Mouse (Mus musculus): ENCODE measurements around the gene Psmb7. TPM values are rescaled to one million over a fixed set of nuclear protein-coding genes. Genes with fewer than 3 reads are reported as not detected.

The Psmb7 gene
- polyA plus RNA-seq, 1 experiment from 2014 or later, result 234 TPM

DNA sequence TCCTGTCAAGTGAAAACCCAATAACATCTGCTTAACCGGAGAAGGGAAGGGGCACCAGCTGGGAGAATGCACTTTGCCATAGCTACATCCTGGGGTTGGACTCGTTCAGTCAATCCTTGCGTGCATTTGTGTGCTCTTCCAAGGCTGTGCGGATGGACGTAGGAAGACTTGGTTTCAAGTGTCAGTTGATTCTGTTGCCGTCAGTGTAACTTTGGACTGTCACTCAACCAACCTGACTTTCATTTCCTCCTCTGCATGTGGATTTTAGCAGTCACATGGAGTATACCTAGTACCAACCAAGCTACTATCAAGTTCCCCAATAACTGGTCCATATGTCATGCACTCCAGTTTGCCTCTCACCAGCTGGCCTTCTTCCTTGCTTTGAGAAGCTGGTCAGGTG is 98.9 kb downstream of the Psmb7 start:
- no peak overlapping the region for H3K27ac ChIP-seq (ENCODE audit: low read length)
- WGBS, result 58% methylated on average over 6 of the region's 6 CpGs
- H3K4me1 ChIP-seq (ENCODE audit: control insufficient read depth, insufficient read depth, low read length), result peaks cover 36% of the 10 kb centered on the region
- no peak for ATAC-seq
- H3K4me2 ChIP-seq (ENCODE audit: low read depth, low read length), result no peak overlapping the region
- H3K4me3 ChIP-seq (ENCODE audit: low read length), result no peak overlapping the region
- no peaks in the 10 kb centered on the region for H3K9me3 ChIP-seq (ENCODE audit: control insufficient read depth, low read length)
- H3K36me3 ChIP-seq (ENCODE audit: control insufficient read depth, insufficient read depth, low read length), result no peaks in the 10 kb centered on the region
- H3K27me3 ChIP-seq (replicated peaks; ENCODE audit: control insufficient read depth, insufficient read depth, low read length), result no peaks in the 10 kb centered on the region
- no peak overlapping the region for H3K9ac ChIP-seq (ENCODE audit: low read depth, low read length)

DNA sequence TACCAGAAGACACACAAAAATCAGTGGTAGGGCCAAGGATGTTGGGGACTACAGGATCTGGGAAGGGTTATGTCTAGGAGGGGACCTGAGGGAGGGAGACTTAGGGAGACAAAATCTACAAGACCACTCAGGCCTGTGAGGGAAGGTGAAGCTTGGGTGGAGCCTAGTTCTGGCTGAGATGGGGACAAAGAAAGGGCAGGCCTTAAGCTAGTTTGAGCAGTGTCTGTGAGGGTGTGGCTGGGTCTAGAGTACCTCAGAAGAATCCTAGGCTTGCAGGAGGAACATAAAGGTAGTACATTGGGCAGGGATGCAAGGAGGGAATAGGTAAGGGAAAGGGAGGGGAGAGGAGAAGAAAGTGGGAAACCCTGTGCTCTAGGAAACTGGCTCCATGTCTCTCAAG is 99.5 kb downstream of the Psmb7 start:
- no peak overlapping the region for H3K4me3 ChIP-seq (ENCODE audit: low read length)
- H3K27ac ChIP-seq (ENCODE audit: low read length), result no peak overlapping the region
- H3K9me3 ChIP-seq (ENCODE audit: control insufficient read depth, low read length), result no peaks in the 10 kb centered on the region
- H3K4me1 ChIP-seq (ENCODE audit: control insufficient read depth, insufficient read depth, low read length), result peaks cover 40% of the 10 kb centered on the region
- no peak overlapping the region for H3K4me2 ChIP-seq (ENCODE audit: low read depth, low read length)
- no peaks in the 10 kb centered on the region for H3K36me3 ChIP-seq (ENCODE audit: control insufficient read depth, insufficient read depth, low read length)
- no peaks in the 10 kb centered on the region for H3K27me3 ChIP-seq (replicated peaks; ENCODE audit: control insufficient read depth, insufficient read depth, low read length)
- no peak overlapping the region for H3K9ac ChIP-seq (ENCODE audit: low read depth, low read length)
- ATAC-seq, result no peak

DNA sequence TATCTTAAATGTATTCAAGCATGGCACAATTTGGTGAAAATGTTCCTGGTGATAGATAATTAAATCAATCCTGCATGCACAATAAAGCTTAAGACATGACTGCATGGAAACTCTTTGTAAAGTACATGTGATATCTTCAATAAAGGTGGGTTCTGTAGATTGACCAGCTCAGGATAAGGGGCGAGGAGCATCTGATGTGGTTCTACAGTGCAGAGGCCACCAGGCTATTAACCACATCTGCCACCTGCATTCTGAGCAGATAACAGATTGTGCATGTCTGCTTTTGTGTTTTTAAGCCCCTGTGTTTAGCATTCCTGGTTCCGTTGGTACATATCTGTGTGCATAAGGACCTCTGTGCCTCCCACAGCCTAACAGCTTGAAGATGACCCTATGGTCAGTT is 100.7 kb downstream of the Psmb7 start:
- no peaks in the 10 kb centered on the region for H3K9me3 ChIP-seq (ENCODE audit: control insufficient read depth, low read length)
- no peak overlapping the region for H3K27ac ChIP-seq (ENCODE audit: low read length)
- no peaks in the 10 kb centered on the region for H3K36me3 ChIP-seq (ENCODE audit: control insufficient read depth, insufficient read depth, low read length)
- no peak overlapping the region for H3K4me3 ChIP-seq (ENCODE audit: low read length)
- H3K27me3 ChIP-seq (replicated peaks; ENCODE audit: control insufficient read depth, insufficient read depth, low read length), result no peaks in the 10 kb centered on the region
- ATAC-seq, result no peak
- peaks cover 41% of the 10 kb centered on the region for H3K4me1 ChIP-seq (ENCODE audit: control insufficient read depth, insufficient read depth, low read length)
- WGBS, result 90% methylated on average over 2 of the region's 2 CpGs
- no peak overlapping the region for H3K9ac ChIP-seq (ENCODE audit: low read depth, low read length)
- H3K4me2 ChIP-seq (ENCODE audit: low read depth, low read length), result no peak overlapping the region

DNA sequence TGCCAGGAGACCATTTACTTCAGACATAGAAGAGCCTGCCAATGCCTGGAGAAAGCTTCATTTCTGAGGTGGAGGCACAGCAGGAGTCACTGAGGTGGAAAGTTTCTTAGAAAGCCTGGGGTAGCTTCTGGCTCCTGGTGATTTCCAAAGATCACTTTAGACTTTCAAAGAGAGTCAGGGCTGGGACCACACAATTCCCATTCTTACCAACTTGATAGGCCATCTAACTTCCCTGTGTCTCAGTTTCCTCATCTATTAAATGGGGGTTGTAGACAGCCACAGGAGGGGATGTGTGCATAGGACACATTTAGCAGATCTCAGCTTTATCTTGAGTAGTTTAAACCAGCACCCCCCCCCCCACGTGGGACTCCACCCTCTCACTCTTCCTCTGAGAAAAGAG is 101.5 kb downstream of the Psmb7 start:
- no peaks in the 10 kb centered on the region for H3K27me3 ChIP-seq (replicated peaks; ENCODE audit: control insufficient read depth, insufficient read depth, low read length)
- H3K4me2 ChIP-seq (ENCODE audit: low read depth, low read length), result no peak overlapping the region
- 18% methylated on average over 1 of the region's 1 CpGs for whole genome bisulfite sequencing
- peaks cover 49% of the 10 kb centered on the region for H3K4me1 ChIP-seq (ENCODE audit: control insufficient read depth, insufficient read depth, low read length)
- ATAC-seq, result no peak
- no peak overlapping the region for H3K9ac ChIP-seq (ENCODE audit: low read depth, low read length)
- no peak overlapping the region for H3K27ac ChIP-seq (ENCODE audit: low read length)
- H3K36me3 ChIP-seq (ENCODE audit: control insufficient read depth, insufficient read depth, low read length), result no peaks in the 10 kb centered on the region
- H3K9me3 ChIP-seq (ENCODE audit: control insufficient read depth, low read length), result no peaks in the 10 kb centered on the region
- no peak overlapping the region for H3K4me3 ChIP-seq (ENCODE audit: low read length)

DNA sequence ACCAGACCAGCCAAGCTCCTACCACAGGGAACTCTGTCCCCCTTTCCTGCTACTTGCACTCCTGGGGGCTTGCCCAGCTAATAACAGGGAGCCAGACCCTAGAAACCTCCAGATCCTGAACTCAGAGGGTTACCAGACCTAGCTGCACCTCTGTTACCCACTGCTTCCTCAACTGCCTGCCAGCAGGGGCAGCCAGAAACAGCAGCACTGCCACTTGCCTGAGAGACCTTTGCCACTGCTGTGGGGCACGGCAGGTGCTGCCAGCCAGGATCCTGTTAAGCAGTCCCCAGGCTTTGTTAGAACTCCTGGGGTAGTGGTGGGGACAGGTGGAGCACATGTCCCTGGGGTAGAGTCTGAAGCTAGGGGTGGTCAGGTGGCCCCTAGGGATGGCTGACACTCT is 102.3 kb downstream of the Psmb7 start:
- H3K36me3 ChIP-seq (ENCODE audit: control insufficient read depth, insufficient read depth, low read length), result no peaks in the 10 kb centered on the region
- H3K27ac ChIP-seq (ENCODE audit: low read length), result no peak overlapping the region
- H3K9ac ChIP-seq (ENCODE audit: low read depth, low read length), result 0 out of 2 replicates have a peak overlapping the region, but pooled peaks have one; percentile 8
- 76% methylated on average over 1 of the region's 1 CpGs for WGBS
- H3K27me3 ChIP-seq (replicated peaks; ENCODE audit: control insufficient read depth, insufficient read depth, low read length), result no peaks in the 10 kb centered on the region
- H3K9me3 ChIP-seq (ENCODE audit: control insufficient read depth, low read length), result no peaks in the 10 kb centered on the region
- no peak overlapping the region for H3K4me3 ChIP-seq (ENCODE audit: low read length)
- no peak overlapping the region for H3K4me2 ChIP-seq (ENCODE audit: low read depth, low read length)
- no peak for ATAC-seq
- peaks cover 50% of the 10 kb centered on the region for H3K4me1 ChIP-seq (ENCODE audit: control insufficient read depth, insufficient read depth, low read length)

DNA sequence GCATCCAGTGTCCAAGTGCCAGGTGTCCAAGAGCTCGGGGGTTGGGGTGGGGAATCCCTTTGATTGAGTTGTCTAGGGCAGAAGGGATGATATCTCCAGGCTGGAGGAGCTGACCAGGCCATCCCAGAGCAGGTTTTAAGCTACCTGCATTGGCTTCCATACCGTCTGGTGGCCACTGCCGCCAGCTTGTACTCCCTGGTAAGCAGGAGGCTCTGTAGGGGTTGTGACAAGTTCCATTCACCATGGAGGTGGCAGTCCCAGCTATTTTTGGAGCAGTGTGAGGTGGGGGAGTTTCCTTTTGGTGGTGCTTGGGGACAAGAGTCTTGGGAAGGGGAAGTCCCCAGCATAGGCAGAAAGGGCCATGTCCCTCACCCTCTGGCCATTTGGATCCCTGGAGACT is 102.8 kb downstream of the Psmb7 start:
- Histone ChIP-seq H3K9ac (ENCODE audit: low read depth, low read length) (no peak overlapping the region), H3K4me2 (ENCODE audit: low read depth, low read length) (no peak overlapping the region), H3K4me1 (ENCODE audit: control insufficient read depth, insufficient read depth, low read length) (peaks cover 50% of the 10 kb centered on the region), H3K9me3 (ENCODE audit: control insufficient read depth, low read length) (no peaks in the 10 kb centered on the region), H3K27ac (ENCODE audit: low read length) (no peak overlapping the region), H3K4me3 (ENCODE audit: low read length) (no peak overlapping the region), H3K36me3 (ENCODE audit: control insufficient read depth, insufficient read depth, low read length) (no peaks in the 10 kb centered on the region), H3K27me3 (replicated peaks; ENCODE audit: control insufficient read depth, insufficient read depth, low read length) (no peaks in the 10 kb centered on the region)
- ATAC-seq, result no peak
- 73% methylated on average over 3 of the region's 3 CpGs for WGBS

DNA sequence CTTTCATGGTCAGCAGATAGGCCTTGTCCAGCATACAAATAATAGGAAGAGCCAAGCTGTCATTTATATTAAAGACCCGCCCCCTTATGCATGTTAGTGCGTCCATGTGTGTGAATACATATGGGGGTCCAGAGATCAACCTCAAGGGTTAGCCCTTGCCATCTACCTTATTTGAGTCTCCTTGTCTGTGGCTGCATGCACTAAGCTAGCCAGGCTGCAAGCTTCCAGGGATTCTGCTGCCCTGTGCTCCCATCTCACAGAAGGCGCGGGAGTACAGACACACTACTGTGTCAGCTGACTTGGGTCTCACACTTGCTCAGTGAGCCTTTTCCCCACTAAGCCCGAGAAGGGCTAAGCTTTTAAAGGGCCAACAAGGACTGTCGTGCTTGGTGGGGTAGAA is 103.2 kb downstream of the Psmb7 start:
- Histone ChIP-seq H3K4me2 (ENCODE audit: low read depth, low read length) (no peak overlapping the region), H3K9ac (ENCODE audit: low read depth, low read length) (no peak overlapping the region), H3K27ac (ENCODE audit: low read length) (no peak overlapping the region), H3K36me3 (ENCODE audit: control insufficient read depth, insufficient read depth, low read length) (no peaks in the 10 kb centered on the region), H3K9me3 (ENCODE audit: control insufficient read depth, low read length) (no peaks in the 10 kb centered on the region), H3K4me1 (ENCODE audit: control insufficient read depth, insufficient read depth, low read length) (peaks cover 50% of the 10 kb centered on the region), H3K4me3 (ENCODE audit: low read length) (no peak overlapping the region), H3K27me3 (replicated peaks; ENCODE audit: control insufficient read depth, insufficient read depth, low read length) (no peaks in the 10 kb centered on the region)
- ATAC-seq, result no peak
- 86% methylated on average over 6 of the region's 6 CpGs for WGBS

DNA sequence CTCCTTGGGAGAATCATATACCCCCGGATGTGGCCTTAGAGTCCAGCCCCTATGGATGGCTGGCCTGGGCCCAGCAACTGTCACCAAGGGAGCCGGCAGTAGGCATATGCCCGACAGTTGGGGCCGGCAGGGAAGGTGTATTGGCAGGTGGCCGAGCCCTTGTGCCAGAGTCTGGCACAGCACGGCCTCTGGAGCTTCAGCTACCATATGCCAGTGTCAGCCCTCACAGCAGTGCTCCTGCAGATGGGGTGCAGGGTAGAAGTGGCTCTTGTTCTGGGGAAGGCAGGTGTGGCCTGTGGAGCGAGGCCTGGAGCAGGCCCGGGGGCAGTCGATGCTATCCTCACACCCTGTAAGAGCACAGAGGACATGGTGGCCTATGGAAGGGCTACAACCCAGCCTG is 104.2 kb downstream of the Psmb7 start:
- Histone ChIP-seq H3K9ac (ENCODE audit: low read depth, low read length) (no peak overlapping the region), H3K36me3 (ENCODE audit: control insufficient read depth, insufficient read depth, low read length) (no peaks in the 10 kb centered on the region), H3K4me1 (ENCODE audit: control insufficient read depth, insufficient read depth, low read length) (peaks cover 52% of the 10 kb centered on the region), H3K4me2 (ENCODE audit: low read depth, low read length) (no peak overlapping the region), H3K9me3 (ENCODE audit: control insufficient read depth, low read length) (no peaks in the 10 kb centered on the region), H3K27me3 (replicated peaks; ENCODE audit: control insufficient read depth, insufficient read depth, low read length) (no peaks in the 10 kb centered on the region), H3K27ac (ENCODE audit: low read length) (no peak overlapping the region), H3K4me3 (ENCODE audit: low read length) (no peak overlapping the region)
- WGBS, result 87% methylated on average over 9 of the region's 9 CpGs
- no peak for ATAC-seq

Small RNAs within 50 kb of the gene (microRNA-seq; reads per million reads assigned to microRNA genes)
- not detected for gene Gm27634

Other genes with a start within 250 kb of the Psmb7 start
- 124 and 128 TPM in 2 replicates for gene Nek6, start 132.4 kb downstream of the Psmb7 start, polyA plus RNA-seq (2015; fragmentation: Nextera tagmentation; extraction: Ambion mirVana)
- 0.11 and 1.3 TPM in 2 replicates for gene Nr5a1, start 70.5 kb upstream of the Psmb7 start, polyA plus RNA-seq (2015; fragmentation: Nextera tagmentation; extraction: Ambion mirVana)